Mouse (Mus musculus) heart, adult 2 months (tissue): Measurements from ENCODE around the gene Cdh5. TPM values are rescaled to one million over a fixed set of nuclear protein-coding genes. Genes with fewer than 3 reads are reported as not detected.

Experiments
- DNase-seq, 2 experiments: peaks; one replicate each; pipeline ENCODE4 v3.0.0; 2021
- H3K27ac ChIP-seq: fragments of 200-600 bp; 2 replicates; pipeline ENCODE4 v1.8.1; 2022
- H3K27me3 ChIP-seq: fragments of 200-500 bp; 2 replicates; pipeline ENCODE4 v1.6.1; 2012; ENCODE audit warnings: mild to moderate bottlenecking, low read length, inconsistent platforms, mixed read lengths; ENCODE audit not compliant: control insufficient read depth, insufficient read depth
- H3K36me3 ChIP-seq: fragments of 200-500 bp; 2 replicates; pipeline ENCODE4 v1.6.1; 2012; ENCODE audit warnings: low read length, inconsistent platforms; ENCODE audit not compliant: control insufficient read depth, insufficient read depth
- H3K4me1 ChIP-seq: fragments of 200-500 bp; 2 replicates; pipeline ENCODE4 v1.6.1; 2011; ENCODE audit warnings: low read length; ENCODE audit not compliant: control insufficient read depth, insufficient read depth
- H3K4me3 ChIP-seq: fragments of 200-600 bp; 2 replicates; pipeline ENCODE4 v1.8.1; 2022
- H3K79me2 ChIP-seq: fragments of 200-500 bp; replicated peaks from 2 replicates; pipeline ENCODE4 v1.6.1; 2012; ENCODE audit warnings: mild to moderate bottlenecking, inconsistent platforms, low read length, moderate library complexity, mixed read lengths; ENCODE audit not compliant: control insufficient read depth, insufficient read depth
- H3K9ac ChIP-seq: fragments of 200-500 bp; 2 replicates; pipeline ENCODE4 v1.6.1; 2012; ENCODE audit warnings: low read depth, mild to moderate bottlenecking, control low read depth, inconsistent platforms, low read length, mixed read lengths
- CTCF ChIP-seq: fragments of 200-600 bp; IDR thresholded peaks from 2 replicates; pipeline ENCODE4 v1.8.1; 2022; ENCODE audit warnings: antibody characterized with exemption, mild to moderate bottlenecking, moderate library complexity
- EP300 ChIP-seq: fragments of 200-500 bp; IDR thresholded peaks from 2 replicates; pipeline ENCODE4 v1.6.1; 2011; ENCODE audit warnings: low read depth, low read length, control low read depth; ENCODE audit not compliant: insufficient read depth
- POLR2A ChIP-seq: fragments of 200-500 bp; IDR thresholded peaks from 2 replicates; pipeline ENCODE4 v1.6.1; 2011; ENCODE audit warnings: mild to moderate bottlenecking, low read depth, low read length, control low read depth; ENCODE audit not compliant: insufficient read depth
- WGBS: fragments of 180-500 bp; shearing (Covaris S2); methylation state at CpG from one replicate; pipeline ENCODE4 v1.1.7; 2018; 5-methylcytosine and 5-hydroxymethylcytosine counted together
- intact Hi-C: fragments of 180-260 bp; cut with DNase I; formaldehyde crosslinking; loops from one replicate; pipeline ENCODE4 v1.15.1; 2025
- polyA plus RNA-seq: library from polyadenylated mRNA; depleted of rRNA; stranded (reverse); fragments of >200 nt; gene quantifications from 2 replicates; pipeline ENCODE4 v1.2.3, GENCODE M21; 2012
- total RNA-seq, 2 experiments: library from RNA; stranded (reverse); gene quantifications; 2 replicates each; pipeline ENCODE4 v1.2.3; 2021

The Cdh5 gene
- total and polyA plus RNA-seq, 3 experiments, result 112 to 115 (median 113) TPM

- Histone ChIP-seq H3K4me3 (peak overlapping the region; percentile 65), H3K27ac (no peak overlapping the region; the same call in 1 of the 2 replicates), H3K79me2 (no peaks in the 10 kb centered on the region), H3K4me1 (no peaks in the 10 kb centered on the region; the same call in 1 of the 2 replicates), H3K9ac (peak overlapping the region; percentile 67), H3K36me3 (no peaks in the 10 kb centered on the region), H3K27me3 (peaks cover 4% of the 10 kb centered on the region)
- 7% methylated on average over 32 of the region's 32 CpGs for WGBS
- no peak for DNase-seq
- intact Hi-C loops, result loop anchor here (2.0 kb wide), 1 partner anchor 24 kb away; no protein-coding TSS in a partner anchor
- TF ChIP-seq EP300, result no peak
- TF ChIP-seq CTCF, result no peak
- no peak for TF ChIP-seq POLR2A
Measured at GRCm38 (mm10) chr8:104171050-104171620, 69.7 kb downstream of the Cdh5 start.

- peaks cover 4% of the 10 kb centered on the region for H3K27me3 ChIP-seq
- 94% methylated on average over 6 of the region's 6 CpGs for WGBS
Measured at GRCm38 (mm10) chr8:104172420-104172819, 71.0 kb downstream of the Cdh5 start.

GRCm38 (mm10) chr8:104175848-104176527 lies 74.6 kb downstream of the Cdh5 start:
- TF ChIP-seq CTCF, result no peak
- Histone ChIP-seq H3K9ac (no peak overlapping the region), H3K27ac (no peak overlapping the region), H3K4me1 (no peaks in the 10 kb centered on the region; the same call in 1 of the 2 replicates), H3K36me3 (no peaks in the 10 kb centered on the region), H3K4me3 (no peak overlapping the region), H3K79me2 (no peaks in the 10 kb centered on the region), H3K27me3 (no peaks in the 10 kb centered on the region; the same call in 1 of the 2 replicates)
- intact Hi-C loops, result no loop called here
- peak in 1 of 2 experiments; percentile 21 for DNase-seq
- 25% methylated on average over 8 of the region's 8 CpGs for WGBS

More at GRCm38 (mm10) chr8:104172420-104172819, 71.0 kb downstream of the Cdh5 start:
- intact Hi-C loops, result no loop called here
- no peaks in the 10 kb centered on the region for H3K79me2 ChIP-seq
- H3K9ac ChIP-seq, result no peak overlapping the region
- no peak overlapping the region for H3K4me3 ChIP-seq
- no peaks in the 10 kb centered on the region; the same call in 1 of the 2 replicates for H3K4me1 ChIP-seq
- no peak for DNase-seq
- no peaks in the 10 kb centered on the region for H3K36me3 ChIP-seq
- no peak overlapping the region for H3K27ac ChIP-seq
- TF ChIP-seq POLR2A (no peak), EP300 (no peak), CTCF (no peak)

GRCm38 (mm10) chr8:104177054-104177453 lies 75.6 kb downstream of the Cdh5 start:
- no peak for TF ChIP-seq CTCF
- no peak for TF ChIP-seq EP300
- no peak for TF ChIP-seq POLR2A
- intact Hi-C loops, result no loop called here
- H3K4me1 ChIP-seq, result no peaks in the 10 kb centered on the region
- no peak for DNase-seq
- H3K27me3 ChIP-seq, result no peaks in the 10 kb centered on the region
- no peak overlapping the region for H3K4me3 ChIP-seq
- no peaks in the 10 kb centered on the region for H3K36me3 ChIP-seq
- no peak overlapping the region for H3K9ac ChIP-seq
- H3K79me2 ChIP-seq, result no peaks in the 10 kb centered on the region
- 77% methylated on average over 4 of the region's 4 CpGs for WGBS
- H3K27ac ChIP-seq, result no peak overlapping the region

- H3K27me3 ChIP-seq, result no peaks in the 10 kb centered on the region
- 20% methylated on average over 6 of the region's 6 CpGs for WGBS
- intact Hi-C loops, result loop anchor here (2.0 kb wide), 1 partner anchor 16 kb away; no protein-coding TSS in a partner anchor
- DNase-seq, result no peak
- H3K9ac ChIP-seq, result no peak overlapping the region
- no peaks in the 10 kb centered on the region for H3K79me2 ChIP-seq
- H3K27ac ChIP-seq, result no peak overlapping the region
- H3K36me3 ChIP-seq, result no peaks in the 10 kb centered on the region
- H3K4me1 ChIP-seq, result no peaks in the 10 kb centered on the region
- no peak for TF ChIP-seq CTCF
- no peak for TF ChIP-seq EP300
- no peak for TF ChIP-seq POLR2A
- no peak overlapping the region for H3K4me3 ChIP-seq
Measured at GRCm38 (mm10) chr8:104184905-104185304, 83.5 kb downstream of the Cdh5 start.

- no peak overlapping the region for H3K9ac ChIP-seq
- H3K36me3 ChIP-seq, result no peaks in the 10 kb centered on the region
- no peaks in the 10 kb centered on the region for H3K4me1 ChIP-seq
- intact Hi-C loops, result no loop called here
- TF ChIP-seq EP300, result no peak
- TF ChIP-seq CTCF, result no peak
- TF ChIP-seq POLR2A, result no peak
- no peaks in the 10 kb centered on the region for H3K27me3 ChIP-seq
- 57% methylated on average over 4 of the region's 4 CpGs for WGBS
- DNase-seq, result no peak
- no peaks in the 10 kb centered on the region for H3K79me2 ChIP-seq
- H3K4me3 ChIP-seq, result no peak overlapping the region
- H3K27ac ChIP-seq, result no peak overlapping the region
Measured at GRCm38 (mm10) chr8:104186827-104187226, 85.4 kb downstream of the Cdh5 start.
